Mouse (Mus musculus): ENCODE results near the gene 2810408A11Rik. TPM values are rescaled to one million over a fixed set of nuclear protein-coding genes. Genes with fewer than 3 reads are reported as not detected.

Gene 2810408A11Rik
- polyA plus RNA-seq, 2 experiments from 2014 or later = 1.6 to 2.0 TPM

GRCm38 (mm10) chr11:69911701-69912100 is 10.9 kb upstream of the 2810408A11Rik start:
- no peak for ATAC-seq

GRCm38 (mm10) chr11:69910781-69911560 is 10.2 kb upstream of the 2810408A11Rik start:
- ATAC-seq = no peak

GRCm38 (mm10) chr11:69910177-69910576 is 9.4 kb upstream of the 2810408A11Rik start:
- ATAC-seq = no peak

DNA sequence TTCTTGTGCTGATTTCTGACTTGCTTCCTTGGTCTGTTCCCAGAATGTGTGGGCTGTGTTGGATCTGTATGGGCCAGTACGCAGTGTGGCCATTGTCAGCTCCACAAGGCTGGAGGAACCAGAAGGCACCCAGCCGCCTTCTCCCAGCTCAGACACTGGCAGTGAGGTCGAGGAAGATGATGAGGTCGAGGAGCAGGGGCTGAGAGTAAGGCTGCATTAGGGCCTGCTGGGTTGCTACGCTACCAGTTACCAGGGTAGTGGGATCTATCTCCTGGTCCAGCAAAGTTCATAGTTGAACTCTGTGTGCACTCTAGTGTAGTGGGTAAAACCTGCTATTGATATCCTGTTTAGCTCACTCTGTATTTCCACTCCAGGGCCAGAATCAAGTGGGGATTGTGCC is 8.4 kb upstream of the 2810408A11Rik start:
- no peak for ATAC-seq

DNA sequence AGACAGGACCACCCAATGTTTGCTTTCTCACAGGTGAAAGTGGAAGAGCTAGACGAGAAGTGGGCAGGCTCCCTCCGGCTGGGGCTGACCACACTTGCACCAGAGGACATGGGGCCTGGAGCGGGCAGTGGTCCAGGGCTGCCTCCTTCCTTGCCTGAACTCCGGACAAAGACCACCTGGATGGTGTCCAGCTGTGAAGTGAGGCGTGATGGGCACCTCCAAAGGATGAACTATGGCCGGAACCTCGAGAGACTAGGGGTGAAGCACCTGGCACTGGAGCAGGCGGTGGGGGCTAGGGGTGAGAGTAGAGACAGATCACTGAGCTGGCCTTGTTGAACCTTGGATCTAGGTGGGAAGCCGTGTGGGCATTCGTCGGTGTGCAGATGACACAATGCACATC is 7.9 kb upstream of the 2810408A11Rik start:
- no peak for ATAC-seq

DNA sequence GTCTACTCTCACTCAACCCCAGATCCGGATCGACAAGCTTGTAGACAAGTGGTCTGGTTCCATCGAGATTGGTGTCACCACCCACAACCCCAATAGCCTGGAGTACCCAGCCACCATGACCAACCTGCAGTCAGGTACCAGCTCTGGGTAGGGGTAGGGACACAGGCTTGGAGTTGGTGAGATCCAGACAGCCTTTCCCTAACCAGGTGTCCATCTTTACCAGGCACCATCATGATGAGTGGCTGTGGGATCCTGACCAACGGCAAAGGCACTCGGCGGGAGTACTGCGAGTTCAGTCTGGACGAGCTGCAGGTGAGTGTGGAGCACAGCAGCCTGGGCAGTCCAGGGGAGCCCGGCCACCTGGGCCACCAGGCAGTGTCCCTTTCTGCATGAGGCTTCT is 3.5 kb upstream of the 2810408A11Rik start:
- ATAC-seq = no peak

DNA sequence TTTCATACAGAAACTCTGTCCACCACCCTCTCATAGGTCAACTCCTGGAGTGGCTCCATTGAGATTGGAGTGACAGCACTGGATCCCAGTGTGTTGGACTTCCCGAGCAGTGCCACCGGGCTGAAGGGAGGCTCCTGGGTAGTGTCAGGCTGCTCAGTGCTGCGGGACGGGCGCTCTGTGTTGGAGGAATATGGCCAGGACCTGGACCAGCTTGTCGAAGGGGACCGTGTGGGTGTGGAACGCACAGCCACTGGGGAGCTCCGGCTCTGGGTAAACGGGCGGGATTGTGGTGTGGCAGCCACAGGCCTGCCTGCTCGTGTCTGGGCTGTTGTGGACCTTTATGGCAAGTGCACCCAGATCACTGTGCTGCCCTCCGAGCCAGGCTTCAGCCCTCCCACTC is 2.2 kb upstream of the 2810408A11Rik start:
- no peak for ATAC-seq

- ATAC-seq = no peak
Measured at GRCm38 (mm10) chr11:69901993-69902392, 1.2 kb upstream of the 2810408A11Rik start.

DNA sequence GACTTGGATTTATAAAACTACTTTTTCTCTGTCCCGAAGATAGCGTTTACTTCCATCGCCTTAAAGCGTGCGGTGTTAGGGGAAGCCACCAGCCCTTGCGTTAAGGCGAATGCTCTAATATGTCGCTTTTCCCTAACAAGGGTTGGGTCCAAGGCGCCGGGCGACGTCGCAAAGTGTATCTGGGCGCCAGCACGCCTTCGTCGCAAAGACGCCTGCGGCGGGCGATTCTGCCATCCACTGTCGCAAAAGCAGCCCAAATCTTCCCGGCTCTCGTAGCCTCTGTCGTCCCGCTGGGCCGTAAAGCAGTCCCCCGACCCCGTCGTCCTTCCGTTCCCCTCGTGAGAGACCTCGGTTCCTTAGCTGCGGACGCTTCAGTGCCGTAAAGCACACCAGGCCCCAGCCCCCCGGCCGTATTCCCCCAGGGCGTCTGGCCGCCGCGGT is 639 bp upstream of the 2810408A11Rik start:
- ATAC-seq = peak; percentile 53

DNA sequence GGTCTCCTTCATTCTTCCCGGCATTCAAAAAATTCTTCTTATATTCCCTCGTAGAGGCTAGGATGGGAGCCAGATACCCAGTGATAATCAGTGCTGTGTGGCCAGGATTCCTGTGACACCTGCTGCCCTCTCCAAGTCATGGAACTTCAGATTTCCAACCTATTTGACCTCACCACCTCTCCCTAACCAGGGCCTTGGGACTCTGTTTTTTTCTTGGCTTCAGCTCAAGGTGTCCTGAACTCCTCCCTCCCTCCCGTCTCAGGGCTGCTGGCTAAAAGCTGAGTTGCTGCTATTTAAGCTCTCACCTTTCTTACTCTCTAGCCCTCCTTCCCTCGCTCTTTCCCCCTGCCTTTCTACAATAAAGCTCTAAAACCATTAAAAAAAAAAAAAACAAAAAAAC is 917 bp downstream of the 2810408A11Rik start:
- no peak for ATAC-seq

- peak; percentile 52 for ATAC-seq
Measured at GRCm38 (mm10) chr11:69895291-69895690, 5.5 kb downstream of the 2810408A11Rik start, which contains the start of gene Acap1. Acap1 (minus strand) TSS chr11:69895539.

DNA sequence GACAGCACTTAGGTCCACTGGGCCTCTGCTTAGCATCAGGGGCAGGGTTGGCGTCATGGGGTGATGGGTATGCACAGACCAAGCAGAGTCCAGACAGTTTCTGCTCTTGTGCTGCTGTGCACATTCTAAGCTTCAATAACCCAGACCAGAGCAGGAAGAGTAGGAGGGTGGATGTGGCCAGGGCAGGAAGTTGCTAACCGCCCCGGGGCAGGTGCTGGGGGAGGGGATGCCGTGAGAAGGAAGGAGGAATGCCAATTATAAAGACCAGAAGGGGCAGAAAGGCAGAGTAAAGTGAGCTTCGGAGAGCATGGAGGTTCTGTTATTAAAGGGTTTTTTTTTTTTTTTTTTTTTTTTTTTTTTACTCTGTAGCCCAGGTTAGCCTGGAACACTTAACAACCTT is 6.1 kb downstream of the 2810408A11Rik start:
- peak; percentile 97 for ATAC-seq

GRCm38 (mm10) chr11:69891482-69891881 is 9.3 kb downstream of the 2810408A11Rik start:
- ATAC-seq = no peak

GRCm38 (mm10) chr11:69886907-69887635 is 13.7 kb downstream of the 2810408A11Rik start:
- ATAC-seq = no peak

- no peak for ATAC-seq
Measured at GRCm38 (mm10) chr11:69884663-69885062, 16.1 kb downstream of the 2810408A11Rik start.

DNA sequence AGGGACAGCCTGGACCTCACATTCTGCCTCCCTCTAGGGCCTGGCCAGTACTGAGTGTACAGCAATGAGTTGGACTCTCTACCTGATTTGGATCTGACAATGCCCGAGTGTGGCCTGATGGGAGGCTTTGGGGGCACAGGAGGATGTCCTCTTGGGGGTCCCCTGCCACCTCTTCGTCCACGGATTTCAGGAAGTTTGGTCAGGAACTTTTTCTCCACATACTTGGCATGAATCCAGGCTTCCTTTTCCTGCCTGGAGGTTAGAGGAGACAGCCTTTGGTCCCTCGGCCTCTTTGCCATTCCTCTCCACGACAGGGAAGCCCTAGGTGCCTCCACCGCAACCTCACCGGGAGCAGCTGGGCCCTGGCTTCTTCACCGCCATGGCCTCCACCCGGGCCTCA is 16.5 kb downstream of the 2810408A11Rik start:
- ATAC-seq = no peak

DNA sequence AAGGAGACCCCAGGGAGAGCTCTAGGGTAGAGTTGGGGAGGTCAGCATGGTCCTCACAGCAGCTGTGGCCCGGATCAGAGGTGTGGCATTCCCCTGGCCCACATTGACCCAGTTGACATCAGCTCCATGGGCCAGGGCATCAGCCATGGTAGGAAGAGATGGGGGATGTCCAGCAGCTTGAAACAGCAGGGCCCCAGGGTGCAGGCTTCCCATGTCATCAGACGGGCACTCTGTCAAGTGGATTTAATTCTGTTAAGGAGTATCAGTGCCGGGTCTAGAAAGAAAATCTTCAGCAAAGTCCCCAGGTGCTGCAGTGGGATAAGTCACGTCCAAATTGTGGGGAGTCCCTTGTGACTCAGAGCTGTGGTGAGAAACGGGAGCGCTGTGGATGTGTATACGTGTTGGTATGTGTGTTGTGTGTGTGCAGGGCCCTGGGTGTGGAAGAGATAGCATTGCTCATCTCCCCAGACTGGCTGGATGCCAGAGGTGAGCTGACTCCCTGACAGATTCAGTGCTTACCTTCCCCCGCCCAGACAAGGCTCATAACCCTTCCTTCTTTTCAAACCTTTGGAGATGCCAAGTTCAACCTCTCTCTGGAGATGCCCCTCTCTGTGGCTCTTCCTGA is 17.1 kb downstream of the 2810408A11Rik start:
- no peak for ATAC-seq

DNA sequence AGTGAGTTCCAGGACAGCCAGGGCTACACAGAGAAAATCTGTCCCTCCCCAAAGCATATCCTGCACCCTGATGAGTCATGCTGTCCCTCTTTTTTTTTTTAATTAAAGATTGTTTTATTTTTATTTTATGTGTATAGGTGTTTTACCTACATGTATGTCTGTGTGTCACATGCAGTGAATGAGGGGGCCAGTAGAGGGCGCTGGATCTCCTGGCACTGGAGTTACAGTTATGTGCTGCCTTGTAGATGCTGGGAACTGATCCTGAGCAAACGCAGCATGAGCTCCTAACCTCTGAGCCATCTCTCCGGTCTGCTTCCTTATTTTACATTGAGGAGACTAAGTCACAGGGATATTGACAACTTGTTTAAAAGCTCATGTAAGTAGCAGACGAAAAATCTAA is 17.7 kb downstream of the 2810408A11Rik start:
- no peak for ATAC-seq

- no peak for ATAC-seq
Measured at GRCm38 (mm10) chr11:69881787-69882670, 18.8 kb downstream of the 2810408A11Rik start.

DNA sequence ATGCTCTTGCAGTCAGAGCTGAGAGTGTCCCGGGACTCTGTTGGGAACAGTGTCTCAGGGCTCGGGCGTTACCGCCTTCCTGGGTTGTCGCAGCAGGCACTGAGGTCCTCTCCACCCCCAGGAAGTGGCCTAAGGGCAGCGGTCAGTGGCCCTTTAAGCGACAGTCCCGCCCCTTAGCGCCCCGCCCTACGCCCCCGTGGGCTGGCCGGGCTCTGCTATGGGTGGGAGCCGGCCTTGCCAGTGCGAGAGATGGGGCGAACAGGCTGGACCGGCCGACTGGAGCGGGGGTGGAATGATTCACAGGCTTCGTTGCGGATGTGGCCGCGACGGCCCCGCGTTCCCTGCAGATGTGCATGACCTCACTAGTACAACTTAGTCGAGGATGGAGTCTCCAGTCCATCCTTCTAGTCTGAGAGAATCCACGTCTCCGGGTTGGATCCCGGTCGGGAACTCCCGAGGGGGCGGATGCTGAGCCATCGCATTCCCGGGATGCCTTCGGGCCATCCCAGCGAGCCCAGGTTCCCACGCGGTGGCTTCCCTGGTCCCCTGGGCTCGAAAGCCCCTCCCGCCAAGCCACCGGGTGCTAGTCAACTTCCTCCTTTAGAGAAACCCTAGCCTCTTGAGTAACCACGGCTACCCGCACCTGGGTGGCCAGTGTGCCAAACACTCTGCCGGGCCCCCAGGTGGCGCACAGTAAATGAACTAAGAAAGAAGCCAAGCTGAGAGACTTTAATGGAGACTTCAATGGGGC is 19.8 kb downstream of the 2810408A11Rik start, which contains the start of gene Kctd11:
TSS of gene Kctd11 (minus strand) at position 554 of the 751 bp plus-strand sequence.
- peak; percentile 60 for ATAC-seq

GRCm38 (mm10) chr11:69880506-69880852 is 20.3 kb downstream of the 2810408A11Rik start:
- ATAC-seq = peak; percentile 49

DNA sequence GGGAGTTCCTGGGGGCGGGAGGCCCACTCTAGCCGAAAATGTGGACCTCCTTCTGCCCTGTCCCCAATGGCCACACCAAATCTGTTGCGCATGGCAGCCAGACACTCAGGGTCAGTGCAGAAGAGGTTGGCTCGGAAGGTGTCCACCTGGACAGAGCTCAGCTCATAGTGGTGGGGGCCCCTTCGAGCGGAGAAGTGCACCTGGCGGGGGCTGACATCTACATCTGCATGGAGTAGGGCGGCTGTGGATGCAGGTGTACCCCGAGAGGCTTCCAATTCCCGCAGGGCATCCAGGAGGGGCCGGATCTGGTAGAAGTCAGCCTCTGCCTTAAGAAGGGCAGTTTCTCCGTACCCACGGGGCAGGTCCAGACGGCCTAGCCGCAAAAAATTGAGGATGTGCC is 21.1 kb downstream of the 2810408A11Rik start:
- no peak for ATAC-seq
